Mouse (Mus musculus): ENCODE measurements around the gene Abca1.

The Abca1 gene

DNA sequence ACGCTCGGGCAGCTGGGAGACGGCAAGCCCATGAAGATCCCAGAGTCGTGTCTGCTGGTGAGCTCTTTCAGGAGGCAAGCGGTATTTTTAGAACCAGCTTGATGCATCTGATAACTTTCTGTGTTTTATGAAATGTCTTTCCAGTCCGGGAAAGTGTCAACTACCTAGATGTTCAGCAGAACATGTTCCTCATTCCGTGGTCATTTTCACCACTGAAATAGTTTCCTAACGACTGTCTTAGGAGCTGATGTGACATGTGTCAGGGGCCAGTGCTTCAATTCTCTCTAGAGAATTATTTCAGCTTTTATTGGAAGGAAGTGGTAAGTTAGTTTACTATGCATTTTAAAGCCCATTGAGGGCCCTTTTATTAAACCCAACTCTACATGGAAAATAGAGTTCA, 159.5 kb downstream of the Abca1 start:
- DNase-seq (ENCODE audit: low spot score), result no peak

DNA sequence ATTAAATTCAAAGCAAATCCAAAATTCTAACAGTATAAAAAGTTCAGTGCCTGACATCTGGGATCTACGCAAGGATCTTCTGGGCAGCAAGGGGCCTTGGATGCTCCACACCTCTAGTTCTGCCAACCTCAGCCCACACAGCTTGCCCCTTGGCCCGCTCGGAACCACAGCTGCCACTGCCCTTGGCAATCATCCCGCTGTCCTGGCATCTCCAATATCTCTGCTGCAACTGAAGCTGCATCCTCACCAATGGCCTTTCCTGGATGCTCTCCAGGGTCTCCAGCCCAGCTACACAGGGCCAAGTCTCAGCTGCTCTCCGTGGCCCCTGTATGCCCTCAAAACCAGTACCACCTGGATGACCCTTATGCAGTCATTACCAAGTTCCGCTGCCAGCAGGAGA, 160.2 kb downstream of the Abca1 start:
- no peak for DNase-seq (ENCODE audit: low spot score)

DNA sequence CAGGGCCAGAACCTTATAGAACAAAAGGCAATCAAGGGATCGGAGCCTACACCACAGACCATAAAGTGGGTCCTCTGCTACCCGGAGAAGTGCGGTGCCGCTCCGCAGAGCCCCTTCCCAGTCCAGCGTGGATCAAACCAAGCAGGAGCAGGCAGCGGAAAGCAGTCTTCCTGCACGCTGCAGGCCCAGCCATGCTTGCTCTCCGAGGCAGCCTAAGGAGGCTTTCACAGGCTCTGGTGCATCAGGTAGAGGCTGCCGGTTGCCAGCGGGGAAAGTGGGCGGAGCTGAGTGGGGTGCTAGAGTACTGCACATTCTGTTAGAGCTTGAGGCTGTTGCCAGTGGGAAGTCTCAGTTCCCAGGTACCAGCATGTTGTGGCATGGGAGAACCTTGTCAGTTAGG, 170.4 kb downstream of the Abca1 start, which contains the start of gene Nipsnap3a:
TSS of gene Nipsnap3a (plus strand) at position 25 of the 400 bp plus-strand sequence.
- DNase-seq (ENCODE audit: low spot score), result no peak

DNA sequence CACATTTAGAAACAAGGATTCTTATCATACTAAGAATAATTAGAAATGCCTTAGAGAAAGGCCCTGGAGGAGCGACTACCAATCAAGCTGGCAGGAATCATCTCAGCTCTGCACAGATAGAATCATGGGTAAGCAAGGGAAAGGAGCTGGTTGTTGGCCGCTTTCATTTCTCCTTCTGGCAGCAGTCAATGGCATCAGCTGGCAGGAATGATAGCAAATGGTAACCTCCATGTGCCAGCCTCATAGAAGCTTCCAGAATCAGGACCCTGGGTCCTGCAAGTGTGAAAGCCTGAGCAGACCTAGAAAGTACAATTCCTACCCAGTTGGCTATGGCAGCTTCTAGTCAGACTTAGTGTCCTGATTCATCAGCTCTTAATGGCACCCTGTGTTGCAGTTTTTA, 173.4 kb downstream of the Abca1 start:
- no peak for DNase-seq (ENCODE audit: low spot score)

DNA sequence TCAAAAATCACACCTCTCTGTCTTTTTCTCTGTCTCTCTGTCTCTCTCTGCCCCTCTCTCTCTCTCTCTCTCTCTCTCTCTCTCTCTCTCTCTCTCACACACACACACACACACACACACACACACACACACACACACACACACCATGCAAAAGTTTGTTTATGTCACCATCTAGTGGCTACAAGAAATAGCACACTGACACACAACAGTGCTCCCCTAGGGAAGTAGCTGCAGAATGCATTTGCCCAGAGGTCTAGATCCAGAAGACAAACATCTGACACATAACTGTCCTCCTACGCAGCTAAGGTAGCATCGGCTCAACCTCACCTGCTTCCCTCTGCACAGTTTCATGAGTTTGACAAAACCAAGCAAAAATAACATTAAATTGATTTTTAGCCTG, 174.5 kb downstream of the Abca1 start:
- DNase-seq (ENCODE audit: low spot score), result no peak

All from yolk sac, embryonic 10.5 days (tissue).